Mouse (Mus musculus): ENCODE data around the gene Gemin5. TPM values are rescaled to one million over a fixed set of nuclear protein-coding genes. Genes with fewer than 3 reads are reported as not detected.
"Not testable (repeated sequence)": the region's sequence is repeated elsewhere in the genome, so short reads cannot be mapped to it uniquely, and the experiment has no call there.

The Gemin5 gene
- 20.3 and 22.6 TPM in 2 replicates for polyA plus RNA-seq (2014; fragmentation: Nextera tagmentation; extraction: Ambion mirVana)

- H3K27ac ChIP-seq (ENCODE audit: low read depth, low read length), result peak within 1 kb of the TSS; percentile 61
- peak within 1 kb of the TSS; percentile 84 for H3K9ac ChIP-seq (ENCODE audit: low read length)
- peaks cover 21% of the 10 kb centered on the region for H3K36me3 ChIP-seq (ENCODE audit: control insufficient read depth, insufficient read depth, low read length)
- H3K4me3 ChIP-seq (ENCODE audit: low read depth, low read length), result peak within 1 kb of the TSS; percentile 87
- peak within 1 kb of the TSS; percentile 74 for H3K4me2 ChIP-seq
- H3K9me3 ChIP-seq (ENCODE audit: control insufficient read depth, low read length), result no peaks in the 10 kb centered on the region; the same call in 1 of the 2 replicates
- no peaks in the 10 kb centered on the region for H3K27me3 ChIP-seq (ENCODE audit: control insufficient read depth, insufficient read depth, low read length)
- WGBS, result 1% methylated on average over 71 of the region's 71 CpGs
- peak; percentile 82 for ATAC-seq (ENCODE audit: low FRiP score)
- DNase-seq (ENCODE audit: low spot score, missing footprints), result peak; percentile 98
- peaks cover 10% of the 10 kb centered on the region for H3K4me1 ChIP-seq (ENCODE audit: control insufficient read depth, insufficient read depth, low read length)
These were observed at the start of gene Gemin5 for GRCm38 (mm10) chr11:58168167-58168915. Gene Gemin5 (minus strand): TSS chr11:58168539.

- H3K9me3 ChIP-seq (ENCODE audit: control insufficient read depth, low read length), result no peaks in the 10 kb centered on the region
- no peaks in the 10 kb centered on the region for H3K36me3 ChIP-seq (ENCODE audit: control insufficient read depth, insufficient read depth, low read length)
- no peak overlapping the region for H3K4me3 ChIP-seq (ENCODE audit: low read depth, low read length)
- H3K4me1 ChIP-seq (ENCODE audit: control insufficient read depth, insufficient read depth, low read length), result no peaks in the 10 kb centered on the region
- H3K4me2 ChIP-seq, result no peak overlapping the region
- ATAC-seq (ENCODE audit: low FRiP score) (no peak), DNase-seq (ENCODE audit: low spot score, missing footprints) (no peak)
- no peak overlapping the region for H3K27ac ChIP-seq (ENCODE audit: low read depth, low read length)
- no peaks in the 10 kb centered on the region for H3K27me3 ChIP-seq (ENCODE audit: control insufficient read depth, insufficient read depth, low read length)
- no peak overlapping the region for H3K9ac ChIP-seq (ENCODE audit: low read length)
- WGBS, result 89% methylated on average over 6 of the region's 6 CpGs
These were observed 48.5 kb upstream of the Gemin5 start for GRCm38 (mm10) chr11:58216823-58217222.

- no peak overlapping the region for H3K9ac ChIP-seq (ENCODE audit: low read length)
- H3K27me3 ChIP-seq (ENCODE audit: control insufficient read depth, insufficient read depth, low read length), result no peaks in the 10 kb centered on the region
- WGBS, result 88% methylated on average over 5 of the region's 5 CpGs
- no peaks in the 10 kb centered on the region for H3K36me3 ChIP-seq (ENCODE audit: control insufficient read depth, insufficient read depth, low read length)
- no peak overlapping the region for H3K4me2 ChIP-seq
- no peak overlapping the region for H3K4me3 ChIP-seq (ENCODE audit: low read depth, low read length)
- H3K27ac ChIP-seq (ENCODE audit: low read depth, low read length), result no peak overlapping the region
- peaks cover 4% of the 10 kb centered on the region for H3K4me1 ChIP-seq (ENCODE audit: control insufficient read depth, insufficient read depth, low read length)
- DNase-seq (ENCODE audit: low spot score, missing footprints), result no peak
- H3K9me3 ChIP-seq (ENCODE audit: control insufficient read depth, low read length), result no peaks in the 10 kb centered on the region
- ATAC-seq (ENCODE audit: low FRiP score), result no peak
These were observed 47.5 kb upstream of the Gemin5 start for GRCm38 (mm10) chr11:58215814-58216213.

- not testable (repeated sequence) for H3K4me2 ChIP-seq; H3K36me3 ChIP-seq (ENCODE audit: control insufficient read depth, insufficient read depth, low read length); H3K27ac ChIP-seq (ENCODE audit: low read depth, low read length); H3K4me1 ChIP-seq (ENCODE audit: control insufficient read depth, insufficient read depth, low read length); H3K9ac ChIP-seq (ENCODE audit: low read length); DNase-seq (ENCODE audit: low spot score, missing footprints); H3K9me3 ChIP-seq (ENCODE audit: control insufficient read depth, low read length); H3K27me3 ChIP-seq (ENCODE audit: control insufficient read depth, insufficient read depth, low read length); H3K4me3 ChIP-seq (ENCODE audit: low read depth, low read length); ATAC-seq (ENCODE audit: low FRiP score)
- WGBS, result 40% methylated on average over 1 of the region's 3 CpGs
These were observed 46.7 kb upstream of the Gemin5 start for GRCm38 (mm10) chr11:58215049-58215430.

- Histone ChIP-seq H3K36me3 (ENCODE audit: control insufficient read depth, insufficient read depth, low read length) (no peaks in the 10 kb centered on the region), H3K9me3 (ENCODE audit: control insufficient read depth, low read length) (no peaks in the 10 kb centered on the region), H3K27ac (ENCODE audit: low read depth, low read length) (no peak overlapping the region), H3K4me3 (ENCODE audit: low read depth, low read length) (peak overlapping the region; percentile 17; the same call in 1 of the 2 replicates), H3K27me3 (ENCODE audit: control insufficient read depth, insufficient read depth, low read length) (no peaks in the 10 kb centered on the region), H3K4me1 (ENCODE audit: control insufficient read depth, insufficient read depth, low read length) (peaks cover 4% of the 10 kb centered on the region), H3K9ac (ENCODE audit: low read length) (no peak overlapping the region), H3K4me2 (peak overlapping the region; percentile 29; the same call in 1 of the 2 replicates)
- WGBS, result 51% methylated on average over 16 of the region's 17 CpGs
- ATAC-seq (ENCODE audit: low FRiP score) (no peak), DNase-seq (ENCODE audit: low spot score, missing footprints) (no peak)
These were observed 46.2 kb upstream of the Gemin5 start for GRCm38 (mm10) chr11:58214391-58215048.

GRCm38 (mm10) chr11:58213673-58214342, 45.5 kb upstream of the Gemin5 start:
- 83% methylated on average over 7 of the region's 7 CpGs for WGBS
- H3K36me3 ChIP-seq (ENCODE audit: control insufficient read depth, insufficient read depth, low read length), result no peaks in the 10 kb centered on the region
- H3K4me1 ChIP-seq (ENCODE audit: control insufficient read depth, insufficient read depth, low read length), result peaks cover 4% of the 10 kb centered on the region
- H3K9me3 ChIP-seq (ENCODE audit: control insufficient read depth, low read length), result no peaks in the 10 kb centered on the region
- DNase-seq (ENCODE audit: low spot score, missing footprints) (no peak), ATAC-seq (ENCODE audit: low FRiP score) (no peak)
- no peak overlapping the region for H3K4me3 ChIP-seq (ENCODE audit: low read depth, low read length)
- no peak overlapping the region for H3K27ac ChIP-seq (ENCODE audit: low read depth, low read length)
- H3K4me2 ChIP-seq, result no peak overlapping the region
- H3K9ac ChIP-seq (ENCODE audit: low read length), result no peak overlapping the region
- H3K27me3 ChIP-seq (ENCODE audit: control insufficient read depth, insufficient read depth, low read length), result no peaks in the 10 kb centered on the region

- Histone ChIP-seq H3K9ac (ENCODE audit: low read length) (no peak overlapping the region), H3K4me1 (ENCODE audit: control insufficient read depth, insufficient read depth, low read length) (peaks cover 4% of the 10 kb centered on the region), H3K36me3 (ENCODE audit: control insufficient read depth, insufficient read depth, low read length) (no peaks in the 10 kb centered on the region), H3K27ac (ENCODE audit: low read depth, low read length) (no peak overlapping the region), H3K9me3 (ENCODE audit: control insufficient read depth, low read length) (no peaks in the 10 kb centered on the region), H3K4me3 (ENCODE audit: low read depth, low read length) (no peak overlapping the region), H3K4me2 (no peak overlapping the region), H3K27me3 (ENCODE audit: control insufficient read depth, insufficient read depth, low read length) (no peaks in the 10 kb centered on the region)
- ATAC-seq (ENCODE audit: low FRiP score) (no peak), DNase-seq (ENCODE audit: low spot score, missing footprints) (no peak)
- 11% methylated on average over 2 of the region's 2 CpGs for WGBS
These were observed 43.3 kb upstream of the Gemin5 start for GRCm38 (mm10) chr11:58211682-58212067.

- H3K4me3 ChIP-seq (ENCODE audit: low read depth, low read length), result no peak overlapping the region
- 28% methylated on average over 9 of the region's 9 CpGs for WGBS
- no peak overlapping the region for H3K9ac ChIP-seq (ENCODE audit: low read length)
- H3K4me2 ChIP-seq, result no peak overlapping the region
- H3K27me3 ChIP-seq (ENCODE audit: control insufficient read depth, insufficient read depth, low read length), result no peaks in the 10 kb centered on the region
- no peaks in the 10 kb centered on the region for H3K9me3 ChIP-seq (ENCODE audit: control insufficient read depth, low read length)
- no peak overlapping the region; the same call in 1 of the 2 replicates for H3K27ac ChIP-seq (ENCODE audit: low read depth, low read length)
- DNase-seq (ENCODE audit: low spot score, missing footprints) (no peak), ATAC-seq (ENCODE audit: low FRiP score) (no peak)
- H3K36me3 ChIP-seq (ENCODE audit: control insufficient read depth, insufficient read depth, low read length), result no peaks in the 10 kb centered on the region
- H3K4me1 ChIP-seq (ENCODE audit: control insufficient read depth, insufficient read depth, low read length), result peaks cover 4% of the 10 kb centered on the region
These were observed 42.8 kb upstream of the Gemin5 start for GRCm38 (mm10) chr11:58211062-58211681.
